Mouse (Mus musculus) heart, postnatal 25 days (tissue): ENCODE results near the gene Prkca. TPM values are rescaled to one million over a fixed set of nuclear protein-coding genes. Genes with fewer than 3 reads are reported as not detected.

Experiments
- DNase-seq: peaks from one replicate; pipeline ENCODE4 v3.0.0; 2022; ENCODE audit warnings: low spot score
- intact Hi-C: fragments of 180-260 bp; cut with DNase I; formaldehyde crosslinking; loops from one replicate; pipeline ENCODE4 v1.15.1; 2025
- total RNA-seq, 2 experiments: library from RNA; stranded (reverse); gene quantifications; 2 replicates each; pipeline ENCODE4 v1.2.3; 2021

Gene Prkca
- total RNA-seq, 2 experiments from 2014 or later: 39.0 to 39.7 TPM

DNA sequence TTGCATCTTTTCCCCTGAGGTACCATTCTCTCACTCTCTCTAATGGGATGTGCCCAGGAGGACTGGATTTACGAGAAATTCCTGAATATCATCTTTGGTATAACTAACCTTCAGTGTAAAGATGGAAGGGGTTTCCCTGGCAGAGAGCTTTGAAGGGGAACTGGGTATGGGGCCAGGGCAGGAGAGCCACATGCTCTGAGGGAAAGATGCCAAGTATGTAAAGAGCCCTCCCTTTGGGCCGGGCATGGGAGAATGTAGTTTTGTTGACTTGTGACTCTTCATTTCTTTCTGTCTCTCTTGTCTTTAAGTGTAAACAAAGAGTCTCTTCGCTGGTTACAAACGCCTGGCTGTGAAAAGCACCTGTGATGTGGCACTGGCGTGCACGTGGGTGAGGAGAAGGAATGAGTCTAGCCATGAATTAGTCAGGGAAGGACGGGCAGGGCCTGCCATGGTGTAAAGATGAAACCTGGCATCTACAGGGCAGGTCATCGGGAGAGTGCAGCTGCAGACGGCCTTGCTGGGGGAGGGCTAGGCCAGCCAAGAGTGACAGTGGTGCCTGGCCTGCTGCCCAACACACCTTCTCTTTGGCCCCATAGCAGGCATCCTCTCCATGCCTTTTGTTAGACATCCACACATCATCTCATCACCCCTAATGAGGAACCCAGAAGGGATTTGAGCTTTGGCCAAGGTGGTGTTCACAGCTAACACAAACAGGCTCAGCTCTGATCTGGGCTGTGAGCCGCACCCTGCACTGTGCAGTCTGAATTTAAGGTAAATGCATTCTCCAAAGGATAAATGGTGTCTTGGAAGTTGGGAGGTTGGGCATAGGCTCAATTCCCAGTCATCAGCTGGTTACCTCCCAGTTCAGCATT, 388.3 kb downstream of the Prkca start:
- intact Hi-C loops: no loop called here
- no peak for DNase-seq

DNA sequence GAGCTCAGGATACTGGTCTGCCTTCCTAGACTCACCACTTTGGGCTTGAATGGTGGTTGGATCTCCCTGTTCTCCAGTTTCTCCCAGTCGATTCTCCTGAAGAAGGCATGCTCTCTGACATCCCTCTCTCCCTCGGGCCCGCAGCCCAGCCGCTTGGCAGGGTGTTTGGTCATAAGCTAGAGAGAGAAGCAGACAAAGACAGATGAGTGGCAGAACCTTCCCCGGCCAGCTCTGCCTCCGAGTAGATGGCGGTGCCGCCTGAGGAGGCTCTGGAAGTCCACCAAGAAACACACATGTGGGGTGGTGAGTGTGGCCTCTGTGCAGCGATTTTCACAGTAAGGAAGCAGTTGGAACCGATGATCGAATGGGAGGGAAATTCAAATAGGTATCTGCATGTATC, 392.3 kb downstream of the Prkca start:
- no peak for DNase-seq
- intact Hi-C loops: no loop called here

DNA sequence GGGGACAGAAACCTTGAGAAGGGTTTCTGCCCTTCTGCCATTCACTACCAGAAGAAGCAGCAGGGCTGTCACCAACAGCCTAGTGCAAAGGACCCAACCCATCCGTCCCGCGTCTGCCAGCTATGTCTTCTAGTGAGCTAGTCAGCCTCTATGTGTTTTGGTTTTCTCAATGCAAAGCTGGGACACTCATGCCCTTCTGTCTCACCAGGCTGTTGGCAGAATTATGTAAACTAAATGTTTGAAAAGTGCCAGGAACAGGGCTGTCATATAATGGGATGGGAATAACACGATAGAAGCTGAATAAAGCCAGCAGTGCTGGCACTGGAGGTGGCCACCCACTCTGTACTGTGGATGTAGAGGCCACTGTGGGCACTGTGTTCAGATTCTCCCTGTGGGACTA, 393.1 kb downstream of the Prkca start:
- intact Hi-C loops: no loop called here
- no peak for DNase-seq

DNA sequence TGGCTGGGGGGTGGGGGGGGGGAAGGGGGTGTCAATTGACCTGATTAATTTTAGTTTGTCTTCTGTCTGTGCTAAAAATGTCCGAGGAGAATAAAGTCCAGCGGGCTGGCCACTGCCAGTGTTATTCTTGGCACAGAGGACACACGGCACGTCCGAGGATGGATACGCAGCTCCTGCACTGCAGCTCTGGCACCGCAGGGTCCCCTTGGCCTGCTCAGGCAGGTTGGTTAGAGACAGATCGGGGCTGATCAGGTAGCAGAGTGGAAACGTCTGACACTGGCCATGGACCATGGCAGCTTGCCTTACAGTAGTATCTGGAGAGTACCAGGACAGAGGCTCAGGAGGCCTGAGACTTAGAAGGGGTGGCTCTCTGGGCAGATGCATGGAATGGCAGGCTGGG, 393.5 kb downstream of the Prkca start:
- intact Hi-C loops: no loop called here
- DNase-seq: no peak

DNA sequence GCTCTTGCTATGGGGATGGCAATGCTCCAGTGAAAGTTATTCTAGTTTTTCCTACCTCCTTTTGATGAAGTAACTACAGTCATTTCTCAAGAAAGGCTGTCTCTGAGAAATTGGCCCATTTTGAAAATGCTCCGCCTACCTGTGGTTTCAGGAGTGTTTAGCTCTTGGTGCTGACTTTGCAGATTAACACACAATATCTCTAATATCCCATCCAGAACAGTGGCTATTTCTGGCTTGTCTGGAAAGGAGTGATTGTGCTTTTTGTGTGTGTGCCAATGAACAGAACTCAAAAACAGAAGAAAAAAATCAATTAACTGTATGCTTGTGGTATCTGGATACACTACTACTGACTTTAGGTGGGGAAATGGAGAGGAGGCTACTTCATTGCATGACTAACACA, 395.8 kb downstream of the Prkca start:
- no peak for DNase-seq
- intact Hi-C loops: no loop called here

DNA sequence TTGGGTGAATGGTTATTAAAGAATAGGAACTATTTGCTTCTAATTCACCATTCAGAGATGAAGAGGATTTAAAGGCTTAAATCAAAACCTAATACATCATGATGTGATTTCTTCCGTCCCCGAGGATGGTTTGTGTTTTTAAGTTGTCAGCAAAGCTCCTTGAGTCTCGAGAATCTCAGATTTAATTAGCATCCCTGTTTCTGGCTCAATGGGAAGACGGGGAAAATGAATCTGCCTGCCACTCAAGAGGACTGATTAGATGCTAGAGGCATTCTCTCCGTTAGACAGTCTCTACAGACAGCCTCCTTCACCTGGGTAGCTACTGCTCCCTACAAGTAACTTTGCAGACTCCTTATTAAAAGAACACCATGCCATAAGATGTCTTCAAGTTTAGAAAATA, 396.9 kb downstream of the Prkca start:
- intact Hi-C loops: no loop called here
- DNase-seq: no peak

DNA sequence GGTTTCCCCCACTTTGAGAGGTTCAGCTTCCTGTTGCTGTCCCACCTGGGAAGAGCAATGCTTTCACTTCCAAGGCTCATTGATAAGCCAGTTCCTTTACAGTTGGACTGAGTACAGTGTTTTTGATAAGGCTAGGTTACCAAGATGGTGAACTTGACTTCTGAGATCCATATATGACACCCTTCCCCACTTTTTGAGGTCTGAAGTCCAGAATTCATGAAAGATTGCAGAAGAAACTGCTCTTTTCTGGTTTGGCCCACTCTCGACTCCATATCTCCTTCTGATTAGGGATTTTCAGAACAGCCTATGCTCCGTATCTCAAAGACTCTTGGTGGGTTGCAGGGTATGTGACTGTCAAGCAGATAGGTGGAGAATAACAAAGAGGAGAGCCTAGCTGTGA, 406.8 kb downstream of the Prkca start:
- intact Hi-C loops: no loop called here
- no peak for DNase-seq

DNA sequence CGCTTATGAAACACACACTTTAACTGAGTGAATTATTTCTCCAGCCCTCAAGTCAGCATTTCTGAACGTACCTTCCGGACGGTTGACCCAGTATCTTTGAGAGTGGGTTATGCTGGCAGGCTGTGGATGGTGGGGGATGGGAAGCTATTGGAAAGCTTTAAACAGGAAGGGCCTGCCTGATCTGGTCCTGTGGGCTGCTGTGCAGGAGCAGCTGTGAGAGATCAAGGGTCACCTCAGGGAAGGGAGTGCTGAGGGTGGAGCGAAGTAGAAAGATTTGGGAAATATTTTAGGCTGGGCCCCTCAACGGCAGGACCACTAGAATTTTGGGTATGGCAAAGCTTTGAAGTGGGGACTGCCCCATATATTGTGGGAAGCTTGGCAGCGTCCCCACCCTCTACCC, 412.0 kb downstream of the Prkca start:
- intact Hi-C loops: no loop called here

DNA sequence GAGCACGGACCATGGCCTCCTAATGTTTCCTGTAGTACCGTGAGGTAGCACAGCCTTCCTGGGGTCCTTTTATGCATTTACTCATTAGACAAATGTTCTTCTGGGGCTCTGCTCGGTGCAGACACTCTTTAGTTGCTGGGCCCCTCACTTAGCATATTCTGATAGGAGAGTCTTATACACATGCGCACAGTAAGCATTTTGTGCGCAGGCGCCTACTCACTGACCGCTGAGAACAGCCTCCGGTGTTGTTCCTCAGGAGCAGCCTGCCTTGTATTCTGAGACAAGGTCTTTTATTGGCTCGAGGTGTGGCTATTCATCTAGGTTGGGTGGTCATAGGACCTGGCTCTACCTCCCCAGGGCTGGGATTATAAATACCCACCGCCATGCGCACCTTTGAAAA, 412.4 kb downstream of the Prkca start:
- no peak for DNase-seq
- intact Hi-C loops: no loop called here

More for the DNA sequence above, 412.0 kb downstream of the Prkca start:
- DNase-seq: no peak

DNA sequence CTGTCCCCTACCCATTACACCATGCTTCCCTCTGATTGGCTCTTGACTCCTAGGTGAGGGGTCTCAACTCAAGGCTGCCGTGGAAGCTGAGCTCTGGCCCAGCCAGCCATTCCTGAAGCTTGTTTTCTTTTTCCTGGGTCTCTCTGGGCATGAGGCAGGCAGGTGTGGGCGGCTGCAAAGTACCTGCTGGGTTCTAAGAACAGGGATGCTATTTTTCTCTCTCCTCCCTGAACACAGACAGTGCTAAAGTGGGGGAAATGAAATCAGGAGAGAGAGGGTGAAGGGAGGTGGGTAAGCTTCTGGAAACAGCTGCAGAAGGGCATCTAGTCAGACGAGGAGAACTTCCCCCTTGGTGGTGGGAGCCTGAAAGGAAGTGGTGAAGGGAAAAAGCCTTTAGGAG, 414.0 kb downstream of the Prkca start:
- DNase-seq: no peak

DNA sequence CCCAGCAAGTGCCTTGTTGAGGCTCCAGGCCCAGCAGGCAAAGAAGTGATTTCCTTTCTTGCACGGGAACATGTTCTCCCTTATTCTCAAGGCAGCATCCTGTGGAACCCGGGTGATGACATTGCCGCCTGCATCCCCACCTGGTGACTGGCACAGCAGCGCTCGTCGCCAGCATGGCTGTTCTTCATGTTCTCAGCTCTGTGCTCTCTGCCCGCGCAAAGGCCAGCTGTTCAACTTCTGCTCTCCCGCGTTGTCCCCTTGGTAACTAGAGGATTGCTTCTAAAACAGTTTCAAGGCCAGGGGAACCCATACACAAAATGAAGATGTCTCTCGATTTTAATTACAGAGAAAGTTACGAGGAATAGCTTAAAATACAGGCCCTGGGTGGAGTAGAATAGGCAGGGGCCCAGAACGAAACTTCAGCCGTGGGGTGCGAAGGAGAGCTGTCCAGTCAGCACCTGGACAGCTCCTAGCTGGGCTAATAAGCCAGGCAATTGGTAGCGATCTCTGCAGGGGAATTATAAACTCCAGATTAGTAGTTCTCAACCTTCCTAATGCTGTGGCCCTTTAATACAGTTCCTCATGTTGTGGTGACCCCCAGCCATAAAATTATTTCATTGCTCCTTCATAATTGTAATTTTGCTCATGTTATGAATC, 423.7 kb downstream of the Prkca start:
- intact Hi-C loops: no loop called here
- DNase-seq: no peak

More for the DNA sequence above, 414.0 kb downstream of the Prkca start:
- intact Hi-C loops: no loop called here

DNA sequence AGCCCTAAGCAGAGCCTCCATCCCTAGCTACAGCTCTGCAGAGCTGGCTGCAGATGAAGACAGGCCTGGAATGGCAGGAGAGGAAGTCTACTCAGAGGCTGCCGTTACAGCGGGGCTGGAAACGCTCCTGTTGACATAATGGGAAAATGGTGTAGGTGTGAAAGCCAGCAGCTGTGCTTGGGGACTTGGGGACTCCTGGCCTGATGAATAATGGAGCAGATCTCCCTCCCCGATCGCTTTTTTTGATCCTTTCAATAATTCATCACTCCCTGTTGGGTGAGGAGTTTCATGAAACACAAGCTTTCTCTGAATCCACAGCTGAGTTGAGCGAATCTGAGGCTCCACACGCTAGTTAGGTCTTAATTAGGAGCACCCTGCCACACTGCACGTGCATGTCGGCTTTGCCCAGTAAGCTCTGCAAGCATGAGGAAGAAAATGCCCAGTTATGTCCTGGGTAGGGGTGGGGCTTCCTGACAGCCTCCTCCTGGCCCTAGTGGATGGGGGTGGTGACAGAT, 425.9 kb downstream of the Prkca start:
- DNase-seq: no peak
- intact Hi-C loops: no loop called here

DNA sequence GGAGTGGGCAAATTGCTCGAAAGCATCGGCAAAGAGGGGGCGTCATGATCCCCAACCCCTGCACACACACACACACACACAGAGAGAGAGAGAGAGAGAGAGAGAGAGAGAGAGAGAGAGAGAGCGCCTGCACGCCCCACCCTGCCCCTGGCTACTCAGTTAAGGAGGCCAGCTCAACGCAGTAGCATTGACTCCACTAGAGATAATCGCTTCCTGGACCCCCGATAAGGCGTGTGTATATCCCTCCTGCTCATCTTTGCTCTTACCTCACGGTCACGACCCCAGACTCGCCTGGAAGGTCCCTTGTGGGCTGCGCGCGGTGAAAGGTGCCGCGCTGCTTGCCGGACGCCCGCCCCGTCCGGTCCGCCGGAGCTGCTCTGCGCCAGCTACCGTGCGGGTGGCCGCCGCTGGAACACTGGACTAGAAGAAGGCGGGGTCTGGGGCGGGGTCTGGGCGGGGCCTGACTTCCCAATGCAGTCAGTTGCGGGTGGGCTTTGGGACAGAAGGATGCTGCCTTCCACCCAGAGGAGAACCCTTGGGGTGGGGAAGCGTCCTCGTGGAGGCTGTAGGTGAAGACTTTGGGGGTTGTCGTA, 429.0 kb downstream of the Prkca start, which contains the start of gene Cacng5:
Cacng5 (minus strand) TSS at position 422 of the 593 bp plus-strand sequence.
- intact Hi-C loops: no loop called here
- no peak for DNase-seq

DNA sequence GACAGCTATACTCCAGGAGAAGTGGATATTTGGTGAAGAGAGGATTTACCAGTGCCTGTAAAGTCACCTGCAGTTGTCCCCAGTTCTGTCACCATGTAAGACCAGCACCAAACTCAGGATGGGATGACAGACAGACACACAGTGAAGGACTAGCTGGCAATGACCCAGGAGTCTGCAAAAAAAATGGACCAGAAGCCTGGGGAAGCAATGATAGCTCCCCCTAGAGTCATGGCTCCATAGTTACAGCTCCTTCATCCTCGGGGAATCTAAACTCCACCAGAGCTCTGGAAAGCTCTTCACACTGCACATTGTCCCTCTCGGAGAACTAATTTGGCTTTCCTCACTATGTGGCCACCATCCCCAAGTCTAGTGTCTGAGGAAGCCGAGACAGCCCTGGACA, 430.4 kb downstream of the Prkca start:
- no peak for DNase-seq
- intact Hi-C loops: no loop called here

DNA sequence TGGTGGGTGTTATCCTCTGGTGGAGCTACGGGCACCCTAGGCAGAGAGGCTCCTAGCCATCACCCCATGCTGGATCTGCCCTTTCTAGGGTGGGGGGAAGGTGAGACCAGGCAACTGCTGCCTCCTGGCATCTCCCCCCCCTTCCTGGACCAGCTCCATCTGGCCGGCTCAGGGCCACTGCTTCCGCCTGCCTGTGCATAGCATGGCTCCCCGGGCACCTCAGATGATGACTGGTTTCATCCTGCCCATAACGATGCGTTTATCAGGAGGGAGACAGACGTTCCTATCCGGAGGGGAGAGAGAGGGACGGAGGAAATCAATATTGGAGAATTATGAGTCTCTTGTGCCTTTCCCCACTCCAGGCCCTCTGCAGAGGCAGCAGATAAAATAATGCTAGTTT, 438.4 kb downstream of the Prkca start:
- intact Hi-C loops: no loop called here

DNA sequence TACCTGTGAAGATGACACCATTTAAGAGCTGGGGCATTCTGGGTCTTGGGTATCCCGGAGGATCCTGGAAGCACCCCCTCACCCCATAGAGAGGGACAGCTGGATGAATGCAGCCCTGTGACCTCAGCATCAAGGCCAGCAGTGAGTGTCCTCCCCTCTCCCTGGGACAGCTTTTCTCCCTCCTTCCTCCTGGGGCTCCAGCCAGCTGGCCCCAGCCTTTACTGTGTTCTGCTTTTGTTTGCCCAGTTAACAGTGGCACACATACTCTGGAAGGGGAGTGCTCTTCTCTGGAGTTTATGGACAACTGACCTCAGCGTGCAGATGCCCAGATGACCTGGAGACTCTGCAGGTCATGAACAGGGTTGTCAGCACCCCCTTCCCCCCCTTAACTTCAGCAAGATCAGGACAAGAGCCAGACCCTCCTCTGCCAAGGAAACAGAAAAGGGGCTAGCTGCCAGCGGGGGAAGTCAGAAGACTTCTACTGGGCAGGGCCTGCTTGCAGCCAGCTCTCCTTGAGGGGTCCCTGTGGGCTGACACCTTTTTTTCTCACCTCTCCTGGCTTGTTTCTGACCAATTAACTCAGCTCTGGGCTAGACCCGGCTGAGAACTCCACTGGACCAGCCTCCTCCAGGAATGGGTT, 439.6 kb downstream of the Prkca start:
- intact Hi-C loops: no loop called here
- DNase-seq: no peak

More for the DNA sequence above, 438.4 kb downstream of the Prkca start:
- no peak for DNase-seq

DNA sequence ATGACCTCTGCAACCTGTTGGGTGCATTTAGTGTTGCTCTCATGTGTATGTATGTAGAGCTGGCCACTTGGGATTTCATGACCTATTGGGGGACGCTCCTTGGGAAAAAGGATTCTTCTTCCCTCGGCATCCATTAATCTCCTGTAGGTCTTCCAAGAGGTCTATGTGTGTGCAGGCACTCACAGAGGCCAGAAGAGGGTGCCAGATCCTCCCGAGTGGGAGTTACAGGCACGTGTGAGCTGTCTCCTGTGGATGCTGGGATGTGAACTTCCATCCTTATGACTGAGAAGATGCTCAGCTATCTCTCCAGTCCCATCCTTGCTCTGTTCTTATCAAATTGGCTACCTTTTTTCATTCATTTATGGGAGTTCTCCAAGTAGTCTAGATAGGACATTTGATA, 443.3 kb downstream of the Prkca start:
- intact Hi-C loops: no loop called here
- DNase-seq: no peak

DNA sequence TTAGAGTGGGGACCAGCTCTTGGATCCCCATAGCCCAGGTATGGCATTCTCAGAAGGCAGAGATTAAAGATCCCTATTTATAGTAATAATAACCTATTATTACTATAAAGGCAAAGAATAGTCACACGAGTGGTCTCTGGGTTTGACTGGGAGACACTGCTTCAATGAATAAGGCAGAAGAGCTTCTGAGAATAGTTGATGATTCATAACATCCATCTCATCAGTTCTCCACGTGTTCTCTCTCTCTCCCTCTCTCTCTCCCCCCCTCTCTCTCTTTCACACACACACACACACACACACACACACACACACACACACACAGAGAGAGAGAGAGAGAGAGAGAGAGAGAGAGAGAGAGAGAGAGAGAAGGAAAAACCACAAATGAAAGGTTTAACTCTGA, 445.0 kb downstream of the Prkca start:
- DNase-seq: no peak
- intact Hi-C loops: no loop called here

DNA sequence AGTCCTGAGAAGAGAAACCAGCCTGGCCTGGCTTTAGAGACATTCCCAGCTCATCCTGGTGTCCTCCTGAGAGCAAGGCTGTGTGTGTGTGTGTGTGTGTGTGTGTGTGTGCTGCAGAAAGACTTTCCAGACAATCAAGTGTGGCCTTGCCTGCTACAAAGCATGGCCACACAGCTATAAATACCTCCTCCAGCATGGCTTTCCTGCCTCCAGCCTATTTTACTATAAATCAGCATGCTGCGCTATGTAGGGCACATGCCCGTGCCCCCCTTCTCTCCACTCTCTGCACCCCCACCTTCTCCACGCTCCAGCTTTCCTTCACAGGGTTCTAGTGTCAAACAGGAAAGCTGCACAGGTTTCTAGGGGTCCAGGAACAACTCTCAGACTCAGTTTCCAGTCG, 448.1 kb downstream of the Prkca start:
- intact Hi-C loops: no loop called here

DNA sequence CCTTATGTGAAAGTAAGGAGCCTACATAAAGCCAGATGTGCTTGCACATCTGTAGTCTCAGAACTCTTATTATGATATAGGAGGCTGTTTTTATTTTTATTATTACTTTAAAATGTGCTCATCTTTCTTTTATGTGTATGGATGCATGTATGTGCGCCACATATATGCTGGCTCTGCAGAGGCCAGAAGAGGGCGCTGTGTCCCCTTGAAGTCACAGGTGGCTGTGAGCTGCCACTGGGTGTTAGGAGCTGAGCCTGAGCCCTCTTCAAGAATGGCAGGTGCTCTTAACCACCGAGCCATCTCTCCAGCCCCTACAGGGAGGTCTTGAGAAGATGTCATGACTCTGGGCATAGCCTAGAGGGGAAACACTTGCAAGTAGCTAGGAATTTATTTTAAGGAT, 452.4 kb downstream of the Prkca start:
- no peak for DNase-seq
- intact Hi-C loops: no loop called here

More for the DNA sequence above, 448.1 kb downstream of the Prkca start:
- DNase-seq: no peak
